ENCODE assay signal across 8 mouse cellular contexts in genomic region chr19:37208986-37209385, GRCm38 (mm10). TPM values are rescaled to one million over a fixed set of nuclear protein-coding genes. Genes with fewer than 3 reads are reported as not detected.
DNase-seq lines count a peak whose midpoint lies in the region; ATAC-seq lines count a peak whose summit lies in the region.

No protein-coding gene starts in this region.

- H3K27me3 ChIP-seq in lung, embryonic 15.5 days: no peaks in the 10 kb centered on the region
- no peaks in the 10 kb centered on the region for H3K27me3 ChIP-seq in embryonic facial prominence, embryonic 15.5 days
- no peaks in the 10 kb centered on the region for H3K27me3 ChIP-seq in limb, embryonic 11.5 days (ENCODE audit: control insufficient read depth, insufficient read depth, low read length)

- peak overlapping the region; percentile 77 for H3K4me2 ChIP-seq in lung, embryonic 15.5 days
- H3K4me2 ChIP-seq in embryonic facial prominence, embryonic 15.5 days (replicated peaks): peak overlapping the region; percentile 91
- peak overlapping the region; percentile 74 for H3K4me2 ChIP-seq in limb, embryonic 11.5 days (ENCODE audit: low read depth, severe bottlenecking)

- peak overlapping the region; percentile 95 for H3K4me3 ChIP-seq in lung, embryonic 15.5 days
- peak overlapping the region; percentile 99 for H3K4me3 ChIP-seq in embryonic facial prominence, embryonic 15.5 days (replicated peaks)
- H3K4me3 ChIP-seq in limb, embryonic 11.5 days (ENCODE audit: low read depth, low read length): peak overlapping the region; percentile 97

- H3K27ac ChIP-seq in lung, embryonic 15.5 days: no peak overlapping the region
- no peak overlapping the region for H3K27ac ChIP-seq in embryonic facial prominence, embryonic 15.5 days (replicated peaks)
- no peak overlapping the region for H3K27ac ChIP-seq in limb, embryonic 11.5 days (replicated peaks; ENCODE audit: low read depth, low read length)

- H3K4me1 ChIP-seq in lung, embryonic 15.5 days: peaks cover 17% of the 10 kb centered on the region
- H3K4me1 ChIP-seq in embryonic facial prominence, embryonic 15.5 days: peaks cover 12% of the 10 kb centered on the region
- peaks cover 7% of the 10 kb centered on the region; the same call in 1 of the 2 replicates for H3K4me1 ChIP-seq in limb, embryonic 11.5 days (ENCODE audit: control insufficient read depth, insufficient read depth, low read length)

- no peak for ATAC-seq in lung, embryonic 15.5 days (ENCODE audit: borderline replicate concordance, extremely low read depth, low FRiP score, low TSS enrichment)
- ATAC-seq in embryonic facial prominence, embryonic 15.5 days (ENCODE audit: insufficient number of reproducible peaks, low FRiP score, low TSS enrichment, low read depth): no peak
- no peak for ATAC-seq in limb, embryonic 11.5 days (ENCODE audit: insufficient number of reproducible peaks, low FRiP score, low TSS enrichment, low read depth)
- no peak for ATAC-seq in frontal cortex, adult (ENCODE audit: low TSS enrichment)

- WGBS in lung, embryonic 15.5 days: 41% methylated on average over 7 of the region's 7 CpGs
- 72% methylated on average over 7 of the region's 7 CpGs for WGBS in embryonic facial prominence, embryonic 15.5 days
- 83% methylated on average over 7 of the region's 7 CpGs for WGBS in limb, embryonic 11.5 days

- peak overlapping the region; percentile 99; the same call in 1 of the 2 replicates for H3K9ac ChIP-seq in lung, embryonic 15.5 days
- no peak overlapping the region for H3K9ac ChIP-seq in embryonic facial prominence, embryonic 15.5 days
- H3K9ac ChIP-seq in limb, embryonic 11.5 days (ENCODE audit: low read length): no peak overlapping the region

- no peaks in the 10 kb centered on the region for H3K9me3 ChIP-seq in lung, embryonic 15.5 days
- H3K9me3 ChIP-seq in embryonic facial prominence, embryonic 15.5 days (replicated peaks): no peaks in the 10 kb centered on the region
- H3K9me3 ChIP-seq in limb, embryonic 11.5 days (ENCODE audit: control insufficient read depth, low read length): no peaks in the 10 kb centered on the region

- peaks cover 20% of the 10 kb centered on the region for H3K36me3 ChIP-seq in lung, embryonic 15.5 days
- H3K36me3 ChIP-seq in embryonic facial prominence, embryonic 15.5 days: peaks cover 25% of the 10 kb centered on the region
- H3K36me3 ChIP-seq in limb, embryonic 11.5 days (ENCODE audit: control insufficient read depth, insufficient read depth, low read length): peaks cover 5% of the 10 kb centered on the region; the same call in 1 of the 2 replicates

- no peak for DNase-seq in lung, postnatal 10 days
- no peak for DNase-seq in limb, embryonic 11.5 days (ENCODE audit: low spot score)
- peak; percentile 5 for DNase-seq in retina, postnatal 1 day
- DNase-seq in layer of hippocampus, postnatal 14 days (ENCODE audit: low spot score in 2 of 2): no peak
- no peak for DNase-seq in MN1 (ENCODE audit: low spot score)

RNA-seq across cellular contexts. Expression of gene Cpeb3, which starts 0.6 kb away (rescaled TPM):
- 0.87 and 1.0 TPM in 2 replicates for polyA plus RNA-seq in lung, embryonic 15.5 days (2015; fragmentation: Nextera tagmentation; extraction: Ambion mirVana)
- polyA plus RNA-seq in embryonic facial prominence, embryonic 15.5 days (2015; fragmentation: Nextera tagmentation; extraction: Ambion mirVana): 1.1 and 1.9 TPM in 2 replicates
- 0.68 and 0.82 TPM in 2 replicates for polyA plus RNA-seq in limb, embryonic 11.5 days (2014; fragmentation: Nextera tagmentation; extraction: Ambion mirVana)
- 10 to 100 TPM; 59.6 to 61.8 TPM for total RNA-seq in layer of hippocampus, postnatal 14 days (2021)

RNA-seq across cellular contexts. Expression of gene March5, which starts 1.6 kb away (rescaled TPM):
- polyA plus RNA-seq in lung, embryonic 15.5 days (2015; fragmentation: Nextera tagmentation; extraction: Ambion mirVana): 91.9 and 99.1 TPM in 2 replicates
- 87.7 and 89.9 TPM in 2 replicates for polyA plus RNA-seq in embryonic facial prominence, embryonic 15.5 days (2015; fragmentation: Nextera tagmentation; extraction: Ambion mirVana)
- polyA plus RNA-seq in limb, embryonic 11.5 days (2014; fragmentation: Nextera tagmentation; extraction: Ambion mirVana): 154 and 163 TPM in 2 replicates
- 10 to 100 TPM; 83.5 to 84.0 TPM for total RNA-seq in layer of hippocampus, postnatal 14 days (2021)
